Mouse (Mus musculus) spleen, postnatal 14 days (tissue): ENCODE data around the gene Gm47985.
"Not testable (repeated sequence)": the region's sequence is repeated elsewhere in the genome, so short reads cannot be mapped to it uniquely, and the experiment has no call there.

Source experiments
- DNase-seq, 2 experiments: peaks; one replicate each; pipeline ENCODE4 v3.0.0; 2021 to 2022; ENCODE audit warnings: low spot score in 2 of 2

The Gm47985 gene

DNA sequence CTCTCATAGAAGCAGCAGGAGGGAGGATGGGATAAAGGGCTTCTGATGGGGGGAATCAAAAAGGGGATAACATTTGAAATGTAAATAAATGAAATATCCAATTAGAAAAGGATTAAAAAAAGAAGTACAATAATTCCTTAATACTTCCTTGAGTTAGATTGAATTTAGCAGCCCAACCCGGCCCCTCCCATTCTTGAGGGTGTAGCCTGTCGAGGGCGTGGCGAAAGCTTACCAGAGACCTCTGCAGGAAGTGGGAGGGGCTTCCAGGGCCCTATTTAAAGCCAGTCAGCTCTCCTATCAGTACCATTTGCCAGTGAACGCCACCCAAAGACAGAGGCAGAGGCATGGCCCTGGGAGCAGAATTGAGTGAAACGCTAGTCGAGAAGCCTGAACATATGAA lies at the start of gene Gm47985:
Gene Gm47985 (plus strand): TSS at position 272 of the 400 bp plus-strand sequence.
- not testable (repeated sequence) for DNase-seq

DNA sequence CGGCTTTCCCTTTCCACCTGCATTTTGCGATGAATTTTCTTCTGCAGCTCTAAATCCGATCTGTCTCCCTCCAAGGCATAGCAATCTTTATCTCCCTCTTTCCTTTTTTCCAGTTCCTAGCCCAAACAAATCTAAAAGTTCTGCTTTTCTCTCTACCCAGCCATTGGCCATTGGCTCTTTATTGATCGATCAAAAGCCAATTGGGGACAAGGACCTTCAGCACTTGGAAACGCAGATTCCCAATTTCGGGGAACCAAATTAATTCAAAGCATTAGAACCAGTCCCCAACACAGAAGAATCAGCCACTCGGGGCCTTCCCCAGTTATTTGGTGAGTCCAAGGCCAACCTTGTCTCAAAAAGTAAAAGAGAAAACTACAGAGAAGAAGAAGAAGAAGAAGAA lies 49.7 kb upstream of the Gm47985 start:
- DNase-seq = no peak

DNA sequence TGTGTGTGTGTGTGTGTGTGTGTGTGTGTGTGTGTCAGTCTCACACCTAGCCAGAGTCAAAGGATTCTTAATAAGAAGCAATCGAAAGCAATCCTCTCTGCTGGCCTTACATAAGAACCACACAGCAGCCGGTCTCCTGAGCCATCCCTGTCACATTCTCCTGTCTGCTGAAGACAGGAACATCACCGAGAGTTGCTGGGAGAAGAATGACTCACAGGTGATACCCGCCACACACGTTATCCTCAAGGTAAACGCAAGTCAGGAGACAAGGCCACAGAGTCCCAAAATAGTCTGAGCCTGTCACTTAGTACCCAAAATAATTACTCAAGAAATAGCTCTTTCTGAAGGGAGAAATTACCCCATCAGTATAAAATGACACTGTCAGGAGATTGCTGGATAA lies 43.9 kb upstream of the Gm47985 start:
- DNase-seq = no peak

DNA sequence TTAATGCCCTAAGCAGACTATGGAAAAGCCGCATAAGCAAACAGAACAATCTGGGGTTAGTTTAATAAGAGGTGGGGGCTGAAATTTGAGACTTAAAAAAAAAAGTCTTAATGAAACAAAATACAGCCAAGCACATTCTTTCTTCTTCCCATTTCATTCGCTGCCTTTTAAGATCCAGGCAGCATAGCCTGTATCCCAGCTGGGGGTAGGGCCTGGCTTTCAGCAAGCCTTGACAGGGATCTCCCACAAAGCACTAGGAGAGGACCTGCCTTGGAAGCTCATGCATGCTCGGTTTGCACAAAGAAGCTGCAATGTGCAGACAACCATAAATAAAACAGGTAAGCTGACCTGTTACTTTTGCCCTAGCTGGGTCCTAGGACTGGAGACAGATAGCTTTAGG lies 41.4 kb upstream of the Gm47985 start:
- DNase-seq = no peak

DNA sequence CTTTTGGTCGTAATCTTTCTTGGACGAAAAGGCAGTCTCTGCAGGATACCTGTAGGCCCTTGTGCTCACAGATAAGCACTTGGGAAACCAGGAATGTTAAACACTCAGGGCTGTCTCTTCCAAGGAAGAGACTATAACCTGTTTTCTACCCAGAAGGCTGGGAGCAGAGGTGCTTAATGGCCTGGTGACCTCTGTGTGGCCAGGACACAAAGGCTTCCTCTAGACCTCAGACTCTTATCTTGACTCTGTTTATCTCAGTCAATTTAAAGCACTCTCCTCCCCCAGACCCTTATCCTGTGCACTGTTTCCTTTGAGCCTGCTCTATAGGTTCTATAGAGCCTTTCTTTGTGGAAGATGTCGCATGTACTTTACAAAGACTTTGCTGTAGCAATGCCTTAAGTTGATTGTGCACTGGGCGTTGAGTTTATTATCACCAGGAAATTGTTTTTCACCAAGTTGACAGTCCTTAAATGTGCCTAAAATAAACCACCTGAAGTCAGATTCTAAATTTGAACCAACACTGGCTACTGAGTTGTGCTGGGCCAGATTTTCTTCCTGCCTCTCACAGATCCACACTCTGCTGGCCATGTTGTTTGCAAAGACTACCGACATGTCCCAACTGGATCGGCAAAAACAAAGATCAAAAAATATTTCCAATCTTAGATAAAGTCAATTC lies 37.7 kb upstream of the Gm47985 start:
- DNase-seq = no peak

DNA sequence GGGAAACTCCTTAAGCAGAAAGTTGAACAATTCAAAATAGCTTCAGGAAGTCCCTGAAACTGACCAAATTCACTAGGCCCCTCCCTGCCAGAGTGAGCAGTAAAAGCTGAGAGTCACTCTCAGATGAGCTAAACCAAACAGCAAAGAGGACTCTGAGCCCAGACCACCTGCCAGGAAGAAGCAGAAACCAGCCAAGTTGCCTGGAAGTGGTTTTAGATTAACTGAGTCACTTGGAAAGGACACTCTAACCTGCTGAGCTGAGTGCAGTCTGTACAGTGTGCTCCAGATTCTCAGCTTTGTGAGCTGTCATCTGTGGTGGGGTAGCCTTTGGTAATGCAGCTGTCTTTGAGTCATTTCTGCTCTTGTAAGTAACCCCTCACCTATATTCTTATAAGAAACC lies 34.5 kb upstream of the Gm47985 start:
- no peak for DNase-seq

DNA sequence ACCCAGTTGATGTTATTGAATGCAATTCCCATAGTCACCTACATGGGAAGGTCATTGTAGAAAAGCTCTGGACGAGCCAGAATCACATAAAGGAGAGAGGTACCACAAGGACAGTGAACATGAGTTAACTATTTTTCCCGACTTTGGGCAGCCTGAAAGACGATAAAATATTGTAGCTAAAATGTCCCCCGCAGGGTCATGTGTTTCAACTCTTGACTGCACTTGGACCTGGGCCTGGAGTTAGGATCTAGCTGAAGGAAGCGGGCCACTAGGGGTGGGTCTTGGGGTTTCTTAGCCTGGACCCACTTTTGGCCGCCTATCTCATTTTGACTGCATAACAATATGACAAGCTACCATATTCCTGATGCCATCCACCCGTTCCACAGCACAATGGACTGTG lies 32.1 kb upstream of the Gm47985 start:
- DNase-seq = no peak

DNA sequence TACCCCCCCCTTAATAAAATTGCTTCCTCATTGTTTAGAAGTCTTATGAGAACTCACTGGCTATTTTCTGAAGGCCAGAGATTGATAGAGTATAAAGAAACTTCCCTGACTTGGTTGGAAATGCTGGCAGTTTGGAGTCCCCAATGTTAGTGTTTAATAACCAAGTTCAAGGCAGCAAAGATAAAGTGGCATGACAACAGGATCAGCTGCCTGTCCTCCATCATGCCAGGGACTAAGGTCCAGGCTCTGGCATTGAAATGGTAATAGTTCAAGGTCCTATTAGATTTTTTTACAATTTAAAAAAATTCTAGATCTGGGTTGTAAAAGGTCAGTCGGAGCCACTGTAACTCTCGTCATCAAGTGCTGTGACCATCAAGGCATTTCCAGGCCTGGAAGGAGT lies 31.2 kb upstream of the Gm47985 start:
- DNase-seq = no peak

DNA sequence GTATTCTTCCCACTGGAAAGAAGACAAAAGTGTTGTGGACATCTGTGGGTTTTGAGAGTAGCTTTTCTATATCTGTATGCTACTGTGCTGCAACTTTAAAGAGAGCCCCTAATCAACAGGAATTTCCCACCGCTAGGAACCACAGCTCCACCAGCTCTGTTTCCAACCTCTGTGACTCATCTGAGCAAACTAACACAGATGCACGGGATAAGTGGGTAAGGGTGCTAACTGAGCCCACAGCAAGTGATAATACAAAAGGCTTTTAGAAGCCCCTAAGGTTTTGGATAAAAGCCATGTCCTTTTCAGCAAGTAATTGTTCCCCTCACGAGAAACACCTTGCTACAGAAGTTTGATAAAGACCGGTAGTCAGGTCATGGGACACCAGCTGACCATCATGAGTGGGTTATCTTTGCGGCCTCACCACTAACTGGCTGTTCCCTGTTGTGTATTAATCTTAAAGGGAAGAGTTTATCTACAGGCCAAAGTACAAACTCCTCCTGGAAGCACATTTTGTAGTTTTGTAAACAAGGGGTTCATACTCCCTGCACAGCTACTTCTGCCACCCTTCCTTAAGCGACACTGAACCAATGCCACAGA lies 29.2 kb upstream of the Gm47985 start:
- no peak for DNase-seq

DNA sequence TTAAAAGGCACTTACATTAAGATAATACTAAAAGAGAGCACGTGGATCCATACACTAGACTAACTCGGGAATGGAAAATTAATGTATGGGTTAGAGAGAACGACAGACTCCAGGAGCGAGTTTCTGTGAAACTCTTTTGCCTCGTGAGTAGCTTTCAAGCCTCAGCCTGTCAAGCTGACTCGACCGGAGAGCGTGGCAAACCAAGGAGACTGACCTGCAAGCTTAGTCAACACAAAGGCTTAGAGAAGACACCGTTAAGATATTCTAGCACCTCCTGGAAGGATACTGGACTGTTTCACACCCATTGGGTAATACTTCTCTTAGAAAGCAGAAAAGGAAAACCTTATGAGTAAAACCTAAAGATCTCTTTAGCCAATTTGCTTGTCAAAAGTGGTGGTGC lies 28.2 kb upstream of the Gm47985 start:
- DNase-seq = not testable (repeated sequence)

DNA sequence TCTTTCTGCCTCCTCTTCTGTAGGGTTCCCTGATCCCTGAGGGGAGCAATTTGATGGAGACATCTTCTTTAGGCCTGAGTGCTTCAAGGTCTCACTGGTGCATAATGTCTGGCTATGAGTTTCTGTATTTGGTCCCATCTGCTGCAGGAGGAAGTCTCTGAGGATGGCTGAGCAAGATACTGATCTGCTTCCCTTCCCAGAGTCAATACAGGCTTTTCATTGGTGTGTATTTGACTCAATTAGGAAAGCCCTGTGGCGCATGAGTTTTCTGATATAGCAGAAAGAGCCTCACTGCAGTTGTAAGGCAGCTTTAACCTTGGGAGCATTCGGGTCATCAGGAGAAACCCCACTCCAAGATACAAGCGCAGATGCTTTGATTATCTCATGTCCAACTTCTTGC lies 26.2 kb upstream of the Gm47985 start:
- DNase-seq = no peak

DNA sequence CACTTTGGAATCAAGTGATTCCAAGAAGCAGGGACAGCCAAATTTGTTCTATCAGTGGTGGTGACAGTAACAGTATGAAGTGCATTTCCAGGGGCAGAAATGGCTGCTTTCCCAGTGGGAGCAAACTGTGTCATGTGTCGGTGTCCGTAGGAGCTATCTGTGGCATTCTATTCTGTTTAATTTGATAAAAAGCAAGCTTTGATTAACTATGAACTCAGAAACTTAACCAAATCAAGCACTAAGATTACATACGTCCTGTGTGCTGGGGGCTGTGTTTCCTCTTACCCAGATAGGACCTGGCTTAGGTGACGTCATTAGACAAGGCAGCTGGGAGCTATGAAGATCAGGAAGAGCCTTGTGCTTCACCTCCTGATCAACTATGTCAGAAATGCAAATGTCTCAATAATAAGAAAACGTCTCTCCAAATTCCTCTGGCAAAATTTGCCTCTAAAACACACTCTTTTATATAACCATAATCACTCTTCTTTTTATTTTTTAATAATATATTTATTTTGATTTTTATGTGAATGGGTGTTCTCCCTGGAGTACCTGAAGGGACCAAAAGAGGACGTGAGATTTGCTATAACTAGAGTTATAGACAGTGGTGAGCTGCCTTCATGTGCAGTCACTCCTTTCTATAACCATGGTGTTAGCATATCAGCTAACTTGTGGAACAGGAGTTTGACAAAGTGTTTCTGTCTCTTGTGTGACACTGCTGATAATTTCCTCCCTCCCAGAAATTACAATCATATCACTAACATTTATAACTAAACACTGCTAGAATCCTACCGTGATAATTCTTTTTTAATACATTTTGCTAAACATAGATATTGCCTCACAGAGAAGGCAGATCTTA lies 25.3 kb upstream of the Gm47985 start:
- DNase-seq = no peak

DNA sequence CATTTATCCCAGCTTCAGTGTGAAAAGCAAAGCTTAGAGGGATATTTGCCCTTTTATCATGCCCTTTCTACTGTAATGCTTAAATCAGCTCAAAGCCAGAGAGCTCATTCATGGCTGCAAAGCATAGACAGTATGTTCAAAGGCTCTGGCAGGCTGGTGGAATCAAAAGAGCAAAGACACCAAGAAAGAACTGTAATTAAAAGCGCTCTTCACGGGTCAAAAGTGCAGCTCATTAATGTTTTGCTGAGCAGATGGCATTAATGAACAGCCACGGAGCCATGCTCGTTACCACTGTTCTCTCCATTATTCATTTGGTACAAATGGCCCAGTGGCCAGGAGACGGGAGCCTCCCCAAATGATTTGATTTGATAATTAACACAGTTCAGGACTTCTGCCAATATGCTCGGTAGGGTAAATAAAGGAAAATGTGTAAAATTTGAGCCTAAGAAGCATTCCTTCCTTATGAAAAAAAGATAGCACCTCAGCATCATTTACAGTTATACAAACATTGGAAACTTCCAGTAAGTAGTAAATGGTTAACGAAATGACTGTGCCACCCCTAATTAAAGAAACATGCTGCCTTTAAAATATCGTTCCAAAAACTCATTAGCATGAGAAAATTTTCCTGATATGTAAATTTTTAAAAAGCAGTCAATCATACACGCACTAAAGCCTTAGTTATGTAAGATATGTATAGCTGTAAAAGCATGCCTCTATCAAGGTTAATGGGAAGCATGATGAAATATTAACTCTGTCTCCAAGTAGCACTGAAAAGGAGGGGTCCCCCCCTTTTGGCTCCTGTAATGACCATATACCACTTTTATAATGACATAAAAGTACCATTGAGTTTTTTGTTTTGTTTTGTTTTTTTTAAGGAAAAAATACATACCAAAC lies 24.1 kb upstream of the Gm47985 start:
- DNase-seq = no peak

DNA sequence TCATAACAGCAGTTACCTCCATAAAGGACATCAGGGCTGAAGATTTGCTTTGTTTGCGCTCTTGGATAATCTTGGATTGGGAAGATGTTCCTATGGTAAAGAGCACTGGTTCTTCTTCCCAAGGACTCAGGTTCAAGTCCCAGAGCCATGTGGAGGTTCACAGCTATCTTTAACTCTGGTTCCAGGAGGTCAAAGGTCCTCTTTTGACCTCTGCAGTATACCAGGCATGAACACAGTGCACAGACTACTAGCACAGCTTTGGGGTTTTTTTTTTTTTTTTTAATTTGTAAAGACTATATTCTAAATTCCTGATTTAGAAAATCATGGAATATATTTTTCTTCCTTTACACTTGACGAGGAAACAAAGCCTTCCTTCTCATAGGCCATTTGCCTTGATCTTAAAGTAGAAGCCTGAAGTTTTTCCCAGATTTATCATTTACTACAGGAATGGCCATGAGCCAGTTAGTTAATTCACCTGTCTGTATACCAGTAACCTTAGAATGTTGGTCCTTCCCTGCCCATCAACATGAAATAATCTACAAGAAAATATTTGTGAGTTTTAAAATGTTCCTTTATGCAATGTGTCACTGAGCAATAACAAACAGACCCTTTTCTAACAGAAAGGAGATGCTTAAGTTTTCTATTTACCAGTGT lies 23.4 kb upstream of the Gm47985 start:
- DNase-seq = no peak

DNA sequence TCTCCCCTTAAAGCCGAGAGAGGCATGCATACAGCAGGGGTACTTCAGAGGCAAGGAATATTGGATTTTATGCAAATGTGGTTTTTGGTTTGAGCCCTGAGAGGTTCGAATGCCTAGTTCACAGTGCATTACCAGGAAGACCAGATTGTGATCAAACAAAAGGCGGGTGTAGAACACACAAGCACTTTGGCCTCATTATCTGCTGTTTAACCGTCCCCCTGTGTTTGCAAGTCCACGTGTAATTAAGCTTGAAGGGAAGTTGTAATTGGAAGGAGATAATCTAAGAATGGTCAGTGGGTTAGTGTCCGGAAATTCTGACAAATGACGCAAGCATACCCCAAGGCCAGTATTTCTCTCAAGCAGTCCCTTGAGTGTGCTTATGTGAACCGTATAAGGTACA lies 16.3 kb upstream of the Gm47985 start:
- no peak for DNase-seq

DNA sequence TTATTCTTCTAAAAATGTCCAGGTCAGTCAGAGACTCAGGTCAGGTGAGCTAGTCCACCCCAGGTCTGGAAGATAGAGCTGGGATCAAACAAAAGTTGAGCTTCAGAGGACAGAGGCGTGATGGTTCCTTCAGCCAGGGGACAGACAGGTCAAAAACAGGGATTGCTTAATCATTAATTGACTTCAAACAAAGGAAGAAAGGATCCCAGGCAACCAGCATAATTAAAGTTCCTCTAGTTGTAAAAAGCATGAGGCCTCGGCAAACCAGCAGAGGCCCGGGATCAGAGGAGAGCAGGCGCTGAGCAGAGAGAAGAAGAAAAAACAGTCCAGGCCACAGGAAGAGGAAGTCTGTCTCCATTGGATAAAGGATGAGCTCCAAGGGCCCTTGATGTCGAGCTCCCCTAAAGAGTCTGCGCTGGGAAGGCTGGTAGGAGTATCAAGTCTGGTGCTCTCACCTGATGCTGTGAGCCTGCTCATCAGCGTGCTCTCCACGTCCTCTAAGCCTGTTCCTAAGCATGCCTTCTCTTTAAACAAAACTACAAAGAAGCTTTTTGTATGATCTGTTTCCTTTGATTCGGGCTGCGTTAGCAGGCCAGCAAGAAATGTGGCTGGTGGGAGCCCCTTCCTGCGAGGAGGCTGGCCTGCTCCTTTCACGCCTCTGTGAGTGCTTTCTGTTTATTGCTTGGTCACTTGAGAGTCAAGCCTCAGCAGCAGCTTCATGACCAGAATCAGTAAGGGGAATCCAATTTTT lies 14.9 kb upstream of the Gm47985 start:
- DNase-seq = no peak

DNA sequence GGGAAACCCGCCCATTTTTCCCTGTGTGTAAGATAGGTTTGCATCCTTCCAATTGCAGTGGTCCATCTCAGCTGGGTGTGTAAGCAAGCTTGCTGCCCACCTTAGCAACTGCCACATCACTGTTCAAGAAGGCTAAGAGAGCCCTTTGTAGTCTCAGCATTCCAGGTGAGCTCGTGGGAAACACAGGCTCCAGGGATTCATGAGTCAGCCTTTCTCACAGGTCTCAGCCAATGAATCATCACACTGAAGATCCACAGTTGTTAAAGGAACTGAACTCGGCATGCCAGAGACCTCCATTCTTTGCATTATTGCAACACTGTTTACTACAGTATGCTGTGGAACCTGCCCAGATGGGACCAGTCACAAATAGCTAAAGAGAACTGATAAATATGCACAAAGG lies 13.7 kb upstream of the Gm47985 start:
- no peak for DNase-seq

DNA sequence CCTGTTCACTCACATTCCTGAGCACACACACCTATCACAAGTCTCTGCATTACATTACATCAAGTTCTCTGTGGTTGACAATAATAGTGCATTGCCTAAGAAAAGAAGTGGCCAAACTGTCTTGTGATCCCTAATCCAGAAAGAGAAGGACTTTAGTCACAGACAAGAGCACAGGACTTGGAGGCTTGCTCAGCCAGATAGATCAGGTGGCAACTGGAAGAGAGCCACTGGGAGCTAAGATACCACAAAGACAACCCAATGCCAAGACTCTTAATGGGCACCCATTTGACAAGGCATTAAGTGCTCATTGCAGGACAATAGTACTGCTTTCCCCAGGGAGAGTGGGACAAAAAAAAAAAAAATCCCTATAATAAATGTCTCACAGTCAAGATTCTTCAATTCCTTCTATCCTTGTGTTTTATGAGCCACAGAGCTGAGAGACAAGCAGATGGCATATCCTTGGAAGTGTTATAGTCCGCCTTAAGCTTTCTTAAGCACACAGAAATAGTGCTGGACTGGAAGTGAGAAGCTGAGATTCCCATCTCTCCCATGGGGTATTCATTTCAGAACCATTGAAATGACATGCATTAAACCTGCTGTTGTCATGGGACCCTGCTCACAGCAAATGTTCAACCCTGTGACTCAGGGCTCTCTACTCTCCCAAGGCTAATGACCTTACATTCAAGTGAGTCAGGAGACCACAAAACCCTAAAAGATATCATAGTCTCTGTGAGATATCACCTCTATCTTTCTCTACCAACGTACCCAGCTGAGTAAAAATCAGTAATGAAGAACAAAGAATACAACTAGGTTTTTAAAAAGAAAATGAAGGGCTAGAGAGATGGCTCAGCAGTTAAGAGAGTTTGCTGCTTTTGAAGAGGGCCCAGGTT lies 10.5 kb upstream of the Gm47985 start:
- DNase-seq = no peak
